Mouse (Mus musculus) thymus, adult 2 months (tissue): ENCODE measurements around the gene Crb2.

Experiments used
- CTCF ChIP-seq: fragments of 200-500 bp; IDR thresholded peaks from 2 replicates; pipeline ENCODE4 v1.5.1; 2012; ENCODE audit warnings: mild to moderate bottlenecking, control low read depth, low read length, moderate library complexity, borderline replicate concordance; ENCODE audit not compliant: control insufficient read depth, poor library complexity, insufficient read depth; ENCODE audit errors: extremely low read depth
- POLR2A ChIP-seq: fragments of 200-500 bp; IDR thresholded peaks from 2 replicates; pipeline ENCODE4 v1.6.1; 2012; ENCODE audit warnings: mild to moderate bottlenecking, low read length, control low read depth, moderate library complexity; ENCODE audit not compliant: control insufficient read depth, poor library complexity, insufficient read depth; ENCODE audit errors: extremely low read depth

DNA sequence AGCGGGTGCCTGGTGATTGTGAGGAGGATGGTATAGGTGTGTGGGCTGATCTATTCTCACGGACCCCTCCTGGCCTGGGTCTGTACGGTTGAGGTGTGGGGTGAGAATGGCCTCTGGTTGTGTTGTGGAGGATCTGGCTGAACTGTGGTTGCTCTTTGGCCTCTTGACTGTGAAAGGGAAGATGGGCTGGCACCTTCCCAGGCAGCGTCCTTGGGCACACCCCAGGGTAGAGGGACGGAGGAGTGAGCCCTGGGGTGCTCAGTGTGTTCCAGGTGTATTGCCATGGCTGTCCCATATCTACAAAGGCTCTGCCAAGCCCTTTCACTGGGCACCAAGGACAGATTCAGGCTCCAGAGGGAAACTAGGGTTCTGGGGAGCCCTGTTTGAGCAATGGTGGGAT, 13.0 kb downstream of the Crb2 start:
- TF ChIP-seq CTCF (no peak), POLR2A (no peak)
